Comparison of ENCODE assay signal across 16 mouse cellular contexts in genomic region chr5:141062144-141062543, GRCm38 (mm10).
DNase-seq lines count a peak whose midpoint lies in the region; ATAC-seq and TF ChIP-seq lines count a peak whose summit lies in the region.
"Had no signal": no experiment of that assay in that cellular context is flagged by ENCODE, and none has a peak within 500 bp of the region (broad histone marks: within the 10 kb centered on the region; RNA-seq: fewer than 3 reads in every experiment).

No protein-coding gene starts in this region.

- no peaks in the 10 kb centered on the region for H3K79me2 ChIP-seq in CH12.LX (replicated peaks; ENCODE audit: control insufficient read depth, extremely low read depth, insufficient read depth, poor library complexity, severe bottlenecking)

- H3K4me3 ChIP-seq in CH12.LX (replicated peaks in 1 of 3; ENCODE audit: low read depth in 2 of 3, low read length in 2 of 3, poor library complexity in 1 of 3) = no peak overlapping the region
- no peak overlapping the region for H3K4me3 ChIP-seq in stomach, postnatal 0 days (ENCODE audit: low read depth, low read length)
- H3K4me3 ChIP-seq: embryonic facial prominence, embryonic 12.5 days; forebrain, embryonic 15.5 days; heart, embryonic 12.5 days; hindbrain, embryonic 15.5 days had no signal

- DNase-seq in 416B (ENCODE audit: low read depth) = peak; percentile 100
- peak; percentile 49 for DNase-seq in CH12.LX (ENCODE audit: extremely low read depth)
- DNase-seq in induced T-regulatory cell, adult 2 months (ENCODE audit: low read depth) = peak; percentile 21
- no peak for DNase-seq in stomach, postnatal 0 days (ENCODE audit: low spot score)
- no peak for DNase-seq in right cerebral cortex, postnatal 36 days (ENCODE audit: low spot score in 2 of 2)
- no peak for DNase-seq in urinary bladder, adult 2 months (ENCODE audit: low spot score)
- DNase-seq: adrenal gland, postnatal 10 days; cerebellum, adult 11 months; cerebellum, adult 8-10 months; cerebellum, postnatal 14 days; gastrocnemius, postnatal 10 days had no signal

- WGBS in stomach, postnatal 0 days = 53% methylated on average over 4 of the region's 4 CpGs

- in situ Hi-C loops in CH12.LX (cut with MboI; ENCODE audit: low pct_ligation_motif_present, low pct_unique_long_range_greater_than_20kb, low sequenced_read_pairs) = loop anchor here (5.0 kb wide), 1 partner anchor 50 kb away; no protein-coding TSS in a partner anchor

- H3K36me3 ChIP-seq in CH12.LX (replicated peaks in 1 of 2; ENCODE audit: control insufficient read depth in 1 of 2, insufficient read depth in 1 of 2, low read length in 1 of 2) = no peaks in the 10 kb centered on the region
- no peaks in the 10 kb centered on the region for H3K36me3 ChIP-seq in stomach, postnatal 0 days (ENCODE audit: control insufficient read depth, insufficient read depth, low read length)
- H3K36me3 ChIP-seq: embryonic facial prominence, embryonic 12.5 days; forebrain, embryonic 15.5 days; heart, embryonic 12.5 days; hindbrain, embryonic 15.5 days had no signal

- H3K4me1 ChIP-seq in CH12.LX (ENCODE audit: control insufficient read depth in 1 of 2, insufficient read depth in 2 of 2) = peaks cover 19 to 34% of the 10 kb centered on the region in 2 experiments
- no peaks in the 10 kb centered on the region for H3K4me1 ChIP-seq in stomach, postnatal 0 days (replicated peaks; ENCODE audit: control insufficient read depth, insufficient read depth)
- H3K4me1 ChIP-seq: embryonic facial prominence, embryonic 12.5 days; forebrain, embryonic 15.5 days; heart, embryonic 12.5 days; hindbrain, embryonic 15.5 days had no signal

- H3K9me3 ChIP-seq in CH12.LX (replicated peaks; ENCODE audit: low read length) = peaks cover 8% of the 10 kb centered on the region
- no peaks in the 10 kb centered on the region for H3K9me3 ChIP-seq in stomach, postnatal 0 days (ENCODE audit: control insufficient read depth, low read length)
- H3K9me3 ChIP-seq: embryonic facial prominence, embryonic 12.5 days; forebrain, embryonic 15.5 days; hindbrain, embryonic 15.5 days had no signal

- dilution Hi-C loops in CH12.LX (cut with MboI; ENCODE audit: extremely low pct_ligation_motif_present, extremely low pct_unique_long_range_greater_than_20kb, low sequenced_read_pairs) = no loop called here

- H3K27ac ChIP-seq in CH12.LX (ENCODE audit: insufficient read depth, low read depth) = peak overlapping the region; percentile 16
- H3K27ac ChIP-seq in stomach, postnatal 0 days (replicated peaks) = 0 out of 2 replicates have a peak overlapping the region, but pooled peaks have one; percentile 2
- H3K27ac ChIP-seq: embryonic facial prominence, embryonic 12.5 days; forebrain, embryonic 15.5 days; hindbrain, embryonic 15.5 days had no signal

- H3K9ac ChIP-seq in CH12.LX (ENCODE audit: insufficient read depth, low read depth) = no peak overlapping the region
- H3K9ac ChIP-seq in stomach, postnatal 0 days (ENCODE audit: low read length) = no peak overlapping the region
- H3K9ac ChIP-seq: embryonic facial prominence, embryonic 12.5 days; forebrain, embryonic 15.5 days; heart, embryonic 12.5 days; hindbrain, embryonic 15.5 days had no signal

- TF ChIP-seq EP300 in CH12.LX (IDR thresholded peaks at IDR 0.05; ENCODE audit: low read length) = peak; percentile 66
- TF ChIP-seq EP300 in stomach, postnatal 0 days (optimal IDR thresholded peaks at IDR 0.05) = no peak

- no peaks in the 10 kb centered on the region for H3K27me3 ChIP-seq in CH12.LX (replicated peaks)
- no peaks in the 10 kb centered on the region for H3K27me3 ChIP-seq in stomach, postnatal 0 days (ENCODE audit: control insufficient read depth, insufficient read depth, low read length)
- H3K27me3 ChIP-seq: embryonic facial prominence, embryonic 12.5 days; forebrain, embryonic 15.5 days; heart, embryonic 12.5 days; hindbrain, embryonic 15.5 days had no signal

- TF ChIP-seq CTCF in CH12.LX (conservative IDR thresholded peaks at IDR 0.05 in 1 of 2, IDR thresholded peaks at IDR 0.05 in 1 of 2; ENCODE audit: low read depth in 2 of 2, low read length in 2 of 2) = no peak
- TF ChIP-seq CTCF in stomach, postnatal 0 days (IDR thresholded peaks at IDR 0.05; ENCODE audit: low read depth) = no peak

- no peak for ATAC-seq in stomach, postnatal 0 days (ENCODE audit: low FRiP score, low TSS enrichment)
- ATAC-seq: CD4-positive, CD25-positive, alpha-beta regulatory T cell, adult 4 months; forebrain, embryonic 15.5 days had no signal

- TF ChIP-seq POLR2A in CH12.LX (IDR thresholded peaks at IDR 0.05; ENCODE audit: low read depth, low read length) = no peak

- no peak; the same call in 1 of the 2 replicates for TF ChIP-seq RAD21 in CH12.LX (IDR thresholded peaks at IDR 0.05; ENCODE audit: low read depth, low read length)

- no peak overlapping the region for H3K4me2 ChIP-seq in CH12.LX (ENCODE audit: insufficient read depth, low read depth, poor library complexity, severe bottlenecking)
- no peak overlapping the region for H3K4me2 ChIP-seq in stomach, postnatal 0 days (replicated peaks; ENCODE audit: low read depth)
- H3K4me2 ChIP-seq: embryonic facial prominence, embryonic 12.5 days; forebrain, embryonic 15.5 days; heart, embryonic 12.5 days; hindbrain, embryonic 15.5 days had no signal

TF ChIP-seq in CH12.LX, 34 proteins besides CTCF, POLR2A, EP300 and RAD21:
- TF ChIP-seq SMC3 (IDR thresholded peaks at IDR 0.05; ENCODE audit: low read depth, low read length) (no peak), SIN3A (IDR thresholded peaks at IDR 0.05; ENCODE audit: low read length) (no peak), CHD1 (IDR thresholded peaks at IDR 0.05; ENCODE audit: low read depth, low read length) (no peak), RCOR1 (conservative IDR thresholded peaks at IDR 0.05; ENCODE audit: low read depth, low read length) (0 out of 2 replicates have a peak, but pooled peaks have one; percentile 30), CHD2 (IDR thresholded peaks at IDR 0.05; ENCODE audit: low read length) (0 out of 2 replicates have a peak, but pooled peaks have one; percentile 14), MYC (IDR thresholded peaks at IDR 0.05; ENCODE audit: low read depth, low read length) (no peak), KAT2A (IDR thresholded peaks at IDR 0.05; ENCODE audit: insufficient replicate concordance, low read length) (no peak), MXI1 (IDR thresholded peaks at IDR 0.05; ENCODE audit: low read depth, low read length) (no peak; the same call in 1 of the 2 replicates), USF1 (IDR thresholded peaks at IDR 0.05; ENCODE audit: low read depth, low read length) (no peak), TCF12 (IDR thresholded peaks at IDR 0.05; ENCODE audit: low read depth, low read length) (peak; percentile 45), JUND (conservative IDR thresholded peaks at IDR 0.05; ENCODE audit: low read depth, low read length) (peak; percentile 56), MAX (IDR thresholded peaks at IDR 0.05; ENCODE audit: low read length) (peak; percentile 57), USF2 (conservative IDR thresholded peaks at IDR 0.05; ENCODE audit: low read depth, low read length) (no peak), PAX5 (IDR thresholded peaks at IDR 0.05; ENCODE audit: low read length) (no peak), POLR2AphosphoS2 (IDR thresholded peaks at IDR 0.05; ENCODE audit: low read depth, low read length) (no peak), UBTF (IDR thresholded peaks at IDR 0.05; ENCODE audit: low read depth, low read length) (no peak), MEF2A (IDR thresholded peaks at IDR 0.05; ENCODE audit: borderline replicate concordance, low read depth, low read length) (peak; percentile 75), ZNF384 (IDR thresholded peaks at IDR 0.05; ENCODE audit: low read depth, low read length) (0 out of 2 replicates have a peak, but pooled peaks have one; percentile 20), JUN (IDR thresholded peaks at IDR 0.05; ENCODE audit: insufficient read depth, low read depth, low read length) (no peak), ZC3H11A (IDR thresholded peaks at IDR 0.05; ENCODE audit: low read depth, low read length) (no peak), ZKSCAN1 (IDR thresholded peaks at IDR 0.05; ENCODE audit: borderline replicate concordance, low read depth, low read length) (no peak), NRF1 (IDR thresholded peaks at IDR 0.05; ENCODE audit: low read depth, low read length) (no peak), ZMIZ1 (IDR thresholded peaks at IDR 0.05; ENCODE audit: low read depth, low read length) (no peak), MAFK (IDR thresholded peaks at IDR 0.05; ENCODE audit: insufficient replicate concordance, low read length) (0 out of 2 replicates have a peak, but pooled peaks have one; percentile 6), NELFE (IDR thresholded peaks at IDR 0.05; ENCODE audit: low read depth, low read length) (no peak), ETS1 (conservative IDR thresholded peaks at IDR 0.05; ENCODE audit: low read depth, low read length) (peak; percentile 61), GABPA (IDR thresholded peaks at IDR 0.05; ENCODE audit: insufficient replicate concordance, low read depth, low read length) (no peak), MAZ (IDR thresholded peaks at IDR 0.05; ENCODE audit: low read depth, low read length) (no peak), E2F4 (IDR thresholded peaks at IDR 0.05; ENCODE audit: insufficient replicate concordance, low read depth, low read length) (no peak), IRF4 (IDR thresholded peaks at IDR 0.05; ENCODE audit: low read depth, low read length) (0 out of 2 replicates have a peak, but pooled peaks have one; percentile 42), HCFC1 (IDR thresholded peaks at IDR 0.05; ENCODE audit: low read depth, low read length) (no peak), BHLHE40 (IDR thresholded peaks at IDR 0.05; ENCODE audit: low read depth, low read length) (peak; percentile 48; the same call in 1 of the 2 replicates), ELF1 (IDR thresholded peaks at IDR 0.05; ENCODE audit: low read depth, low read length) (peak; percentile 32; the same call in 1 of the 2 replicates), TBP (conservative IDR thresholded peaks at IDR 0.05; ENCODE audit: low read depth, low read length) (no peak)

Comparison
In these comparisons a context has a peak if more than half of its experiments do, and no peak if none do; other contexts are left out.
1. DNase-seq: peak in 416B (single experiment), CH12.LX (single experiment) and induced T-regulatory cell, adult 2 months (single experiment); none in stomach, postnatal 0 days (single experiment), right cerebral cortex, postnatal 36 days (0 of 2) and urinary bladder, adult 2 months (single experiment).